Mouse (Mus musculus): Measurements from ENCODE around the gene Atp11a. TPM values are rescaled to one million over a fixed set of nuclear protein-coding genes. Genes with fewer than 3 reads are reported as not detected.

Gene Atp11a
- polyA plus RNA-seq, 1 experiment from 2014 or later = 10.3 TPM

GRCm38 (mm10) chr8:12776166-12776565 lies 19.4 kb downstream of the Atp11a start:
- Histone ChIP-seq H3K4me1 (ENCODE audit: control insufficient read depth, insufficient read depth, low read length) (peaks cover 3% of the 10 kb centered on the region), H3K4me3 (ENCODE audit: low read depth, low read length) (no peak overlapping the region), H3K36me3 (ENCODE audit: control insufficient read depth, insufficient read depth, low read length) (no peaks in the 10 kb centered on the region), H3K9ac (ENCODE audit: low read depth, low read length) (no peak overlapping the region), H3K4me2 (ENCODE audit: low read length) (no peak overlapping the region), H3K27ac (ENCODE audit: low read length) (no peak overlapping the region), H3K9me3 (replicated peaks; ENCODE audit: control insufficient read depth, low read length, poor library complexity, severe bottlenecking) (no peaks in the 10 kb centered on the region), H3K27me3 (ENCODE audit: control insufficient read depth, insufficient read depth, low read depth, low read length) (no peaks in the 10 kb centered on the region)
- ATAC-seq = no peak
- WGBS = 80% methylated on average over 10 of the region's 10 CpGs

DNA sequence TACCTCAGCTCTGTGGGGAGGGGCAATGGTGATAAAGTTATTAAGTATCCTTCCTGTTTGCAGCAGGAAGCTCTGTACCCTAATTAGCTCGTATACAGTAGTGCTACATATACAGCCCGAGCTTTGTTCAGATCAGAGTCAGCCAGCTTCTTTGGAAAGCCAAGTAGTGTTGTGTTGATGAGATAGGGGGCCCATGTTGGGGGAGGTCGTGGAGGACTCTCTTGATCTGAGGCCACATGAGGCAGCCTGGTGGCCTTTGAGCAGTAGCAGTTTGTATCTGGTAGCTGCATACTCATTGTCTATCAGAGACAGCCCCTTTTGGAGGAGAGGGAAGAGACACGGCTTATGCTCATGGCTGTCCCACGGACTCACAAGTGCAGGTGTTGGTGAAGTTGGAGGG lies 20.4 kb downstream of the Atp11a start:
- no peak overlapping the region for H3K27ac ChIP-seq (ENCODE audit: low read length)
- WGBS = 66% methylated on average over 5 of the region's 5 CpGs

GRCm38 (mm10) chr8:12779541-12779940 lies 22.7 kb downstream of the Atp11a start:
- no peaks in the 10 kb centered on the region for H3K36me3 ChIP-seq (ENCODE audit: control insufficient read depth, insufficient read depth, low read length)
- H3K4me2 ChIP-seq (ENCODE audit: low read length) = no peak overlapping the region
- 89% methylated on average over 4 of the region's 4 CpGs for WGBS
- no peaks in the 10 kb centered on the region for H3K27me3 ChIP-seq (ENCODE audit: control insufficient read depth, insufficient read depth, low read depth, low read length)
- no peak overlapping the region for H3K9ac ChIP-seq (ENCODE audit: low read depth, low read length)
- H3K9me3 ChIP-seq (replicated peaks; ENCODE audit: control insufficient read depth, low read length, poor library complexity, severe bottlenecking) = no peaks in the 10 kb centered on the region
- H3K4me1 ChIP-seq (ENCODE audit: control insufficient read depth, insufficient read depth, low read length) = peaks cover 3% of the 10 kb centered on the region
- ATAC-seq = no peak
- H3K27ac ChIP-seq (ENCODE audit: low read length) = no peak overlapping the region
- no peak overlapping the region for H3K4me3 ChIP-seq (ENCODE audit: low read depth, low read length)

More for the DNA sequence above, 20.4 kb downstream of the Atp11a start:
- ATAC-seq = no peak
- H3K4me1 ChIP-seq (ENCODE audit: control insufficient read depth, insufficient read depth, low read length) = peaks cover 3% of the 10 kb centered on the region
- no peaks in the 10 kb centered on the region for H3K36me3 ChIP-seq (ENCODE audit: control insufficient read depth, insufficient read depth, low read length)
- no peaks in the 10 kb centered on the region for H3K27me3 ChIP-seq (ENCODE audit: control insufficient read depth, insufficient read depth, low read depth, low read length)
- no peak overlapping the region for H3K4me3 ChIP-seq (ENCODE audit: low read depth, low read length)
- no peak overlapping the region for H3K9ac ChIP-seq (ENCODE audit: low read depth, low read length)
- H3K4me2 ChIP-seq (ENCODE audit: low read length) = no peak overlapping the region
- no peaks in the 10 kb centered on the region for H3K9me3 ChIP-seq (replicated peaks; ENCODE audit: control insufficient read depth, low read length, poor library complexity, severe bottlenecking)

DNA sequence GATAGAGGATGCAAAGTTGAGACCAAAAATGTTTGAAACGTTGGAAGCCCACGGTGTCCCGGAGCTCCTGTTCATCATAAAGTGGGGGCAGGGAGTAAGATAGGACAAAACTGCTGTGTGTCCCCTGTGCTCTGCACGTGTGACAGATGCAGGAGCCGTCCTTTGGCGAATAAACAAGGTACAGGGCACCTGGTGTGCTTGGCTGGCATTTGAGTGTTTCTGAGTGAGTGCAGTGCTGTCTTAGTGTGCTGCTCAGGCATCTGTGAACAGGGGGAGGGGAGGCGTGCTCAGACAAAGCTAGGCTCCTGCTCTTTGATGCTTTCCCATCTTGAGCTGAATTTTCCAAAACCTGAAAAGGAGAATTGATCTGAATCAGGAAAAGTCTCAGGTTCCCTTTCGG lies 28.7 kb downstream of the Atp11a start:
- Histone ChIP-seq H3K27ac (ENCODE audit: low read length) (no peak overlapping the region), H3K27me3 (ENCODE audit: control insufficient read depth, insufficient read depth, low read depth, low read length) (no peaks in the 10 kb centered on the region), H3K4me2 (ENCODE audit: low read length) (no peak overlapping the region), H3K4me3 (ENCODE audit: low read depth, low read length) (no peak overlapping the region), H3K9ac (ENCODE audit: low read depth, low read length) (no peak overlapping the region), H3K4me1 (ENCODE audit: control insufficient read depth, insufficient read depth, low read length) (peaks cover 18% of the 10 kb centered on the region), H3K9me3 (replicated peaks; ENCODE audit: control insufficient read depth, low read length, poor library complexity, severe bottlenecking) (no peaks in the 10 kb centered on the region), H3K36me3 (ENCODE audit: control insufficient read depth, insufficient read depth, low read length) (no peaks in the 10 kb centered on the region)
- ATAC-seq = no peak
- WGBS = 51% methylated on average over 8 of the region's 8 CpGs

- peak; percentile 19; the same call in 1 of the 2 replicates for ATAC-seq
- H3K9ac ChIP-seq (ENCODE audit: low read depth, low read length) = no peak overlapping the region
- H3K4me3 ChIP-seq (ENCODE audit: low read depth, low read length) = no peak overlapping the region
- H3K27me3 ChIP-seq (ENCODE audit: control insufficient read depth, insufficient read depth, low read depth, low read length) = no peaks in the 10 kb centered on the region
- no peaks in the 10 kb centered on the region for H3K36me3 ChIP-seq (ENCODE audit: control insufficient read depth, insufficient read depth, low read length)
- H3K9me3 ChIP-seq (replicated peaks; ENCODE audit: control insufficient read depth, low read length, poor library complexity, severe bottlenecking) = no peaks in the 10 kb centered on the region
- no peak overlapping the region for H3K27ac ChIP-seq (ENCODE audit: low read length)
- H3K4me1 ChIP-seq (ENCODE audit: control insufficient read depth, insufficient read depth, low read length) = peaks cover 14% of the 10 kb centered on the region; the same call in 1 of the 2 replicates
- no peak overlapping the region for H3K4me2 ChIP-seq (ENCODE audit: low read length)
- 78% methylated on average over 14 of the region's 14 CpGs for WGBS
Observed at GRCm38 (mm10) chr8:12786261-12786957, 29.6 kb downstream of the Atp11a start.

DNA sequence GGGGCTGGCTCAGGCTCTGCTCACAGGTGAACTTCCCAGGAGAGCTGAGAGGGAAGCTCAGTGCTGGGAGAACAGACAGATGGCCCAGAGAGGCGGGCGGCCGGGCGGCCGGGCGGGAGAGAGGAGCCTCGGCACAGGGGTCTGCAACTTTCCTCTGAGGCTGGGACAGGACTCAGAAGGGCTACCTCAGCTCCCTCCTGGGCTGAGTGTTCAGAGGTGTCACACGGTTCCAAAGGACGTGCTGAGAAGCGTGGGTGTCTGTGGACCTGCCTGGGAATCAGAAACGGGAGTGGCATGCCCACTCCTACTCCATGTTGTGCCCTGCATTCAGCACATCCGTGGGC lies 30.1 kb downstream of the Atp11a start:
- H3K4me3 ChIP-seq (ENCODE audit: low read depth, low read length) = no peak overlapping the region
- ATAC-seq = no peak
- H3K27ac ChIP-seq (ENCODE audit: low read length) = no peak overlapping the region
- 0 out of 2 replicates have a peak overlapping the region, but pooled peaks have one; percentile 8 for H3K9ac ChIP-seq (ENCODE audit: low read depth, low read length)
- H3K27me3 ChIP-seq (ENCODE audit: control insufficient read depth, insufficient read depth, low read depth, low read length) = no peaks in the 10 kb centered on the region
- peaks cover 14% of the 10 kb centered on the region; the same call in 1 of the 2 replicates for H3K4me1 ChIP-seq (ENCODE audit: control insufficient read depth, insufficient read depth, low read length)
- no peaks in the 10 kb centered on the region for H3K36me3 ChIP-seq (ENCODE audit: control insufficient read depth, insufficient read depth, low read length)
- H3K9me3 ChIP-seq (replicated peaks; ENCODE audit: control insufficient read depth, low read length, poor library complexity, severe bottlenecking) = no peaks in the 10 kb centered on the region
- 57% methylated on average over 12 of the region's 12 CpGs for WGBS
- no peak overlapping the region for H3K4me2 ChIP-seq (ENCODE audit: low read length)

DNA sequence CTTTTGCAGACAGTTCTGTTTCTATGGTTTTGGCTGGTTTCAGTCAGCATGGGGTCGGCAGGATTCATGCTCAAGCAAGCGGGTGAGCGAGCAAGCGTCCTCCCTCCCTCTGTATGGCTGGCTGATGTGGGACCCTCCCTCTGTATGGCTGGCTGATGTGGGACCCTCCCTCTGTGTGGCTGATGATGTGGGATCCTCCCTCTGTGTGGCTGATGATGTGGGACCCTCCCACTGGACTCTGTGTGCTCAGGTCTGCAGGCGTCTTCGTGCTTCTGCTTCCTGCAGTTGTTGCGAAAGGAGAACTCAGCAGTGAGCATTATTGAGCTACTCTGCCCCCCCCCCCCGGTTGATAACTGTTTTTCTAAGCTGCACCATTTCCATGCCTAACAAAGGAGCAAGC lies 30.6 kb downstream of the Atp11a start:
- ATAC-seq = 0 out of 2 replicates have a peak, but pooled peaks have one; percentile 31
- Histone ChIP-seq H3K9me3 (replicated peaks; ENCODE audit: control insufficient read depth, low read length, poor library complexity, severe bottlenecking) (no peaks in the 10 kb centered on the region), H3K36me3 (ENCODE audit: control insufficient read depth, insufficient read depth, low read length) (no peaks in the 10 kb centered on the region), H3K27me3 (ENCODE audit: control insufficient read depth, insufficient read depth, low read depth, low read length) (no peaks in the 10 kb centered on the region), H3K27ac (ENCODE audit: low read length) (no peak overlapping the region), H3K9ac (ENCODE audit: low read depth, low read length) (0 out of 2 replicates have a peak overlapping the region, but pooled peaks have one; percentile 8), H3K4me3 (ENCODE audit: low read depth, low read length) (no peak overlapping the region), H3K4me1 (ENCODE audit: control insufficient read depth, insufficient read depth, low read length) (peaks cover 16% of the 10 kb centered on the region; the same call in 1 of the 2 replicates), H3K4me2 (ENCODE audit: low read length) (no peak overlapping the region)
- WGBS = 38% methylated on average over 8 of the region's 8 CpGs

GRCm38 (mm10) chr8:12788695-12789094 lies 31.9 kb downstream of the Atp11a start:
- Histone ChIP-seq H3K4me2 (ENCODE audit: low read length) (no peak overlapping the region), H3K4me1 (ENCODE audit: control insufficient read depth, insufficient read depth, low read length) (peaks cover 21% of the 10 kb centered on the region; the same call in 1 of the 2 replicates), H3K9me3 (replicated peaks; ENCODE audit: control insufficient read depth, low read length, poor library complexity, severe bottlenecking) (no peaks in the 10 kb centered on the region), H3K27me3 (ENCODE audit: control insufficient read depth, insufficient read depth, low read depth, low read length) (no peaks in the 10 kb centered on the region), H3K36me3 (ENCODE audit: control insufficient read depth, insufficient read depth, low read length) (no peaks in the 10 kb centered on the region), H3K4me3 (ENCODE audit: low read depth, low read length) (no peak overlapping the region), H3K27ac (ENCODE audit: low read length) (no peak overlapping the region), H3K9ac (ENCODE audit: low read depth, low read length) (no peak overlapping the region)
- no peak for ATAC-seq
- WGBS = 80% methylated on average over 9 of the region's 9 CpGs

DNA sequence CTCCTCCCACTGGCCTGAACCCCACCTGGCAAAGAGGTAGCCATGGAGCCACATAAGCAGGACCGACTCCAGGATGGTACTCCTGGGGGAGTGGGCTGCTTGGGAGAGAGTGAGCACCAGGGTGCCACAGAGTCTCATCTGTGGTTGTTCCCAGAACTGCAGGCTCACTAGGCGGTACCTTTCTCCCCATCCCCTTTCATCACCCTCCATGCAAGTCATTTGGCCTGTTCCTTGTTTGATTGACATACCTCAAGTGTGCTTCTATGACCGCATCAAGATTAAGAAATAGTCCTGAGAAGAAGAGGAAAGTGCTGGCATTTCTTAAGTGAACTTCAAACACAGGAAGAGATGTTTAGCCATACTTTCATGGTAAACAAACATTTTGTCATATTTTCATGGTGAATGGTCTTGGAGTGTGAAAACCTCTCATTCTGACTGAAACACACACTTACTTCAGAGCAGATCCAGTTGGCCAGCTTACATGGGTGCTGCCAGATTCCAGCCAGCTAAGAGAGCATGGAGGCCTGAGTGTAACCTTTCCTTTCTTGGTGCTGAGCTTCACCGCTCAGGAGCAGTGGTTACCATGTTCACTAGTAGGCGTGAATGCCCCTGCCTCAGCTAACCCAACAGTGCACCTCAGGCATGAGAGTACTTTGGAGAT lies 38.3 kb downstream of the Atp11a start:
- Histone ChIP-seq H3K4me1 (ENCODE audit: control insufficient read depth, insufficient read depth, low read length) (peaks cover 10% of the 10 kb centered on the region; the same call in 1 of the 2 replicates), H3K36me3 (ENCODE audit: control insufficient read depth, insufficient read depth, low read length) (no peaks in the 10 kb centered on the region), H3K9ac (ENCODE audit: low read depth, low read length) (no peak overlapping the region), H3K4me3 (ENCODE audit: low read depth, low read length) (no peak overlapping the region), H3K27ac (ENCODE audit: low read length) (no peak overlapping the region), H3K4me2 (ENCODE audit: low read length) (no peak overlapping the region), H3K27me3 (ENCODE audit: control insufficient read depth, insufficient read depth, low read depth, low read length) (no peaks in the 10 kb centered on the region), H3K9me3 (replicated peaks; ENCODE audit: control insufficient read depth, low read length, poor library complexity, severe bottlenecking) (no peaks in the 10 kb centered on the region)
- WGBS = 90% methylated on average over 5 of the region's 5 CpGs
- ATAC-seq = no peak
